Mouse (Mus musculus) T-helper 2 cell (primary cell): ENCODE measurements around the gene 4931406C07Rik.

ENCODE experiments used
- in situ Hi-C: fragments of 300-600 bp; cut with MboI, MseI; formaldehyde crosslinking; loops from one replicate; pipeline ENCODE4 v1.15.1; 2025; ENCODE audit warnings: high pct_unique_total_duplicates

Gene 4931406C07Rik

GRCm38 (mm10) chr9:15239042-15239925 lies 67.0 kb downstream of the 4931406C07Rik start, which contains the start of gene Vstm5:
TSS of gene Vstm5 (plus strand) at chr9:15239045.
- in situ Hi-C loops: no loop called here

GRCm38 (mm10) chr9:15238297-15238990 lies 67.8 kb downstream of the 4931406C07Rik start:
- in situ Hi-C loops: no loop called here

GRCm38 (mm10) chr9:15237516-15238296 lies 68.5 kb downstream of the 4931406C07Rik start:
- in situ Hi-C loops: no loop called here

DNA sequence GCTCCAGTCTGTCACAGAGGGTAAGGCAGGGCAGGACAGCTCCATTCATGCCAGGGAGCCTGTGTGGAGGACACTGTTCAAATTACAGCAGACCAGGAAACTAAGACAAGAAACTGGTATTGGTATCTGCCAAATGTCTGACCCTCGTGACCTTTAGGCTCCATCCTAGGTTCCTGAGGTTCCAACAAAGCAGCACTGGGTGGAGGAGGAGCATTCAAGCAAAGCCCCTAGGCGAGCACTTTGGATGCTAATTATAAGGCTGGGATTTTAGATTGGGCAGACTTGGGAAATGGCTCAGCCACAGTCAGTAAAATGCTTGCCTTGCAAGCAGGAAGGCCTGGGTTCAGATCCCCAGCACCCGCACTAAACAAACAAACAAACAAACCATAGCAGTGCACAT lies 70.3 kb downstream of the 4931406C07Rik start:
- in situ Hi-C loops: no loop called here

GRCm38 (mm10) chr9:15233604-15234003 lies 72.6 kb downstream of the 4931406C07Rik start:
- in situ Hi-C loops: no loop called here
